Mouse (Mus musculus): ENCODE data around the gene Gm21627. TPM values are rescaled to one million over a fixed set of nuclear protein-coding genes. Genes with fewer than 3 reads are reported as not detected.
"Not testable (repeated sequence)": the region's sequence is repeated elsewhere in the genome, so short reads cannot be mapped to it uniquely, and the experiment has no call there.

The Gm21627 gene
- polyA plus RNA-seq (2015; fragmentation: Nextera tagmentation; extraction: Ambion mirVana) = not detected in 2 replicates

- not testable (repeated sequence) for H3K27ac ChIP-seq (ENCODE audit: low read length); H3K4me1 ChIP-seq (ENCODE audit: control insufficient read depth, insufficient read depth, low read length); H3K36me3 ChIP-seq (ENCODE audit: control insufficient read depth, insufficient read depth); H3K27me3 ChIP-seq (ENCODE audit: control insufficient read depth, insufficient read depth, low read length); H3K9ac ChIP-seq (ENCODE audit: low read length); H3K9me3 ChIP-seq (replicated peaks; ENCODE audit: control insufficient read depth, low read length); H3K4me2 ChIP-seq (ENCODE audit: low read depth, low read length); H3K4me3 ChIP-seq (ENCODE audit: low read length); ATAC-seq (replicated peaks; ENCODE audit: extremely low read depth, insufficient read depth, low FRiP score)
- no CpG with 5 or more reads among the region's 6 CpGs for WGBS
These were observed at the start of gene Gm21627 for GRCm38 (mm10) chrY:63228127-63228526. Gene Gm21627 (plus strand): TSS chrY:63228427.

Measured in heart, embryonic 16.5 days (tissue).